Mouse (Mus musculus) G1E (cell line): Measurements from ENCODE around the gene Slc9a2.
"Not testable (repeated sequence)": the region's sequence is repeated elsewhere in the genome, so short reads cannot be mapped to it uniquely, and the experiment has no call there.

Source experiments
- CTCF ChIP-seq: IDR thresholded peaks from 2 replicates; pipeline ENCODE4 v1.5.1; 2012; ENCODE audit warnings: low read depth, low read length, inconsistent platforms, mixed read lengths
- GATA1 ChIP-seq: IDR thresholded peaks from 2 replicates; pipeline ENCODE4 v1.6.1; 2012; ENCODE audit warnings: borderline replicate concordance, low read length, inconsistent platforms, mixed read lengths
- GATA2 ChIP-seq: IDR thresholded peaks from 2 replicates; pipeline ENCODE4 v1.6.1; 2012; ENCODE audit warnings: low read depth, low read length, inconsistent platforms, borderline replicate concordance
- TAL1 ChIP-seq: conservative IDR thresholded peaks from 2 replicates; pipeline ENCODE4 v1.6.1; 2012; ENCODE audit warnings: low read depth, low read length, inconsistent platforms, mixed read lengths

DNA sequence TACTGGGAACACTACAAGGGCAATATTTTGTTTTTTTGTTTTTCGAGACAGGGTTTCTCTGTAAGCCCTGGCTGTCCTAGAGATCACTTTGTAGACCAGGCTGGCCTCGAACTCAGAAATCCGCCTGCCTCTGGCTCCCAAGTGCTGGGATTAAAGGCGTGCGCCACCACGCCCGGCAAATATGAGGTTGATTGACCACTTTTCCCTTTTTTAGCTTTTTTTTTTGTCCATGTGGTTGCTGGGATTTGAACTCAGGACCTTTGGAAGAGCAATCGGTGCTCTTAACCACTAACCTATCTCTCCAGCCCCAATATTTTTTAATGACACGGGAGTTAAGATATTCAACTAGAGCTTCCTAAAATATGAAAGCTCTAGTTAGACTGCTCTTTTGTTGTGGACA lies 57.9 kb downstream of the Slc9a2 start:
- not testable (repeated sequence) for TF ChIP-seq CTCF, TAL1, GATA1, GATA2
